Mouse (Mus musculus): ENCODE data around the gene Ciita. TPM values are rescaled to one million over a fixed set of nuclear protein-coding genes. Genes with fewer than 3 reads are reported as not detected.
A peak's percentile ranks its signal among the peaks of the same experiment; 100 is the strongest.

The Ciita gene
- polyA plus RNA-seq, 1 experiment from 2014 or later: 0.59 TPM

DNA sequence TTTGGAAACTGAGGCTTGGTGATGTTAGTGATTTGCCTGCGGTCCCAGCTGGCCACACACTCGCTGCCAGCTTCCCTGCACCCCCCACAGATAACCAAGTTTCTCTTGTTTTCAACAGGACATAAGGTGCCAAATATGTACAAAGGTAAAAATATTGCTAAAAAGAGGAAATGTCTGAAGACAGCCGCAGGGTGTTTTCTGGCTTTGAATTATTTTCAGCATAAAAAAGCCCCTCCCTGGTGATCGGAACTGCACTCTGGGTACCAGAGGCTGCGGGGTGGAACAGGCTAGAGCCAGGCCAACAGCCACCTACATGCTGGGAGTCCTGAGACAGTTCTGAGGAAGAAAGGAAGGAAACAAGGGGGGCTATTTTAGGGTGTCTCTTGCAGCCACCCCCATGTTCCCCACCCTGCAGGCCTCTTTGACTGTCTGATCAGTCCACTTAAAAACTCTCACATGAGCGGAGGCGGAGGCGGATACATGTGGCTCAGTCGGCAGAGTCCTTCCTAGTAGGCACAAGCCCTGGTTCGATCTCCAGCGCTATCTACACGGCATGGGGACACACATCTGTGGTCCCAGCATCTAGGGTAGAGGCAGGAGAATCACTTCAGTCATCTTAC is 36.2 kb downstream of the Ciita start:
- Histone ChIP-seq H3K9ac (ENCODE audit: low read length) (no peak overlapping the region), H3K4me1 (ENCODE audit: control insufficient read depth in 2 of 2, insufficient read depth in 2 of 2, low read length in 2 of 2) (no peaks in the 10 kb centered on the region), H3K27ac (replicated peaks in 1 of 2; ENCODE audit: control insufficient read depth in 1 of 2, insufficient read depth in 1 of 2, low read depth in 2 of 2, low read length in 2 of 2) (no peak overlapping the region), H3K9me3 (ENCODE audit: control insufficient read depth, low read length) (no peaks in the 10 kb centered on the region), H3K4me3 (ENCODE audit: control insufficient read depth in 1 of 2, insufficient read depth in 1 of 2, low read depth in 1 of 2, low read length in 2 of 2) (no peak overlapping the region), H3K4me2 (ENCODE audit: low read length) (no peak overlapping the region), H3K27me3 (ENCODE audit: control insufficient read depth, insufficient read depth, low read length) (no peaks in the 10 kb centered on the region), H3K36me3 (ENCODE audit: control insufficient read depth, insufficient read depth, low read length) (no peaks in the 10 kb centered on the region)
- ATAC-seq (ENCODE audit: insufficient number of reproducible peaks, insufficient read depth, low FRiP score, low read depth): no peak
- WGBS: 84% methylated on average over 12 of the region's 12 CpGs

DNA sequence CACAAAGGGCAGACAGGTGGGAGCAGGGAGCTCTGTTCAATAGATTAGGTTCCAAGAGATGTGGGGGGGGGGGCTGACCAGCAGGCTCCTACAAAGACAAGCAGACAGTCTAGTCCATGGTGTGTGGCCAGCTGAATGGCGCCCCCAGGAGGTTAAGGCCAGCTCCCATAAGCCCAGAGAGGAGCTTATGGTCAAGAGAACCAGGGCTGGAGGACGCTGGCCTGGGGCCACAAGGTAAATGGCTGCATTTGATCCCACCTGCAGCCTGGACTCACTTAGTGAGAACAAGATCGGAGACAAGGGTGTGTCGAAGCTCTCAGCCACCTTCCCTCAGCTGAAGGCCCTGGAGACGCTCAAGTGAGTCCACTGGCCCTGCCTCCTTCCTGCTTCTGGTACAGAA is 38.2 kb downstream of the Ciita start:
- peaks cover 3% of the 10 kb centered on the region in 2 experiments; a peak in 3 of 4 replicates for H3K4me1 ChIP-seq (ENCODE audit: control insufficient read depth in 2 of 2, insufficient read depth in 2 of 2, low read length in 2 of 2)
- H3K4me3 ChIP-seq (ENCODE audit: control insufficient read depth in 1 of 2, insufficient read depth in 1 of 2, low read depth in 1 of 2, low read length in 2 of 2): no peak overlapping the region
- H3K36me3 ChIP-seq (ENCODE audit: control insufficient read depth, insufficient read depth, low read length): no peaks in the 10 kb centered on the region
- no peak overlapping the region for H3K27ac ChIP-seq (replicated peaks in 1 of 2; ENCODE audit: control insufficient read depth in 1 of 2, insufficient read depth in 1 of 2, low read depth in 2 of 2, low read length in 2 of 2)
- no peaks in the 10 kb centered on the region for H3K27me3 ChIP-seq (ENCODE audit: control insufficient read depth, insufficient read depth, low read length)
- H3K4me2 ChIP-seq (ENCODE audit: low read length): no peak overlapping the region
- no peak for ATAC-seq (ENCODE audit: insufficient number of reproducible peaks, insufficient read depth, low FRiP score, low read depth)
- H3K9me3 ChIP-seq (ENCODE audit: control insufficient read depth, low read length): no peaks in the 10 kb centered on the region
- 61% methylated on average over 5 of the region's 5 CpGs for WGBS
- H3K9ac ChIP-seq (ENCODE audit: low read length): no peak overlapping the region

DNA sequence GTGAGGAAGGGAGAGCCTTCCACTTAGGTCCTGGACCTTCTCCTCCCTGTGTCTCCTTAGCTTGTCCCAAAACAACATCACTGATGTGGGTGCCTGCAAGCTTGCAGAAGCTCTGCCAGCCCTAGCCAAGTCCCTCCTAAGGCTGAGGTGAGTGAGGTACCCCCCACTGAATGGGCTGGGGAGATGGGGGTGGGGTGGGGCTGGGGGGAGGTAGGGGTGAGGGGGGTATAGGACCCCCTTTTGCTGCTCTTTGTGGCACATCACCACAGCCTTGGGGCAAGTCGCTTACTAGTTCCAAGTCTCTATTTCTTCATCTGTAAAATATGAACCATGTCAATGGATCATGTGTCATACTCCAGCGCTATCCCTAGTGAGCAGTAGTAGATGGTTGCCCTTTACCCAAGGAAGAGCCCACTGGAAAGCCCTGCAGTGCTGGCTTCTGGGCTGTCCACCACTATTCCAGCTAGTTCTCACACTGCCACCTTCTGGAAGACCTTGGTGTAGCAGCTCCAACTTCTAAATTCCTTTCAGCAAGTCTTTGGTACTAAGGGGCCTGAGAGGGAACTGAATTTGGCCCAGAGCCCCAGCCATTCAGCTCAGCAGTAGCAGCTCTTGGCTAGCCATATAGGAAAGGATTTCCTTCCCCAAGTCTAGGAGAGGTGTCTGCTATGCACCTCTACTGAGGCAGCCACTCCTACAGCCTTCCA is 41.2 kb downstream of the Ciita start:
- Histone ChIP-seq H3K4me2 (ENCODE audit: low read length) (no peak overlapping the region), H3K4me1 (ENCODE audit: control insufficient read depth in 2 of 2, insufficient read depth in 2 of 2, low read length in 2 of 2) (peaks cover 3% of the 10 kb centered on the region in 2 experiments; a peak in 3 of 4 replicates), H3K36me3 (ENCODE audit: control insufficient read depth, insufficient read depth, low read length) (no peaks in the 10 kb centered on the region), H3K4me3 (ENCODE audit: control insufficient read depth in 1 of 2, insufficient read depth in 1 of 2, low read depth in 1 of 2, low read length in 2 of 2) (no peak overlapping the region), H3K27me3 (ENCODE audit: control insufficient read depth, insufficient read depth, low read length) (no peaks in the 10 kb centered on the region), H3K27ac (replicated peaks in 1 of 2; ENCODE audit: control insufficient read depth in 1 of 2, insufficient read depth in 1 of 2, low read depth in 2 of 2, low read length in 2 of 2) (no peak overlapping the region), H3K9me3 (ENCODE audit: control insufficient read depth, low read length) (no peaks in the 10 kb centered on the region), H3K9ac (ENCODE audit: low read length) (no peak overlapping the region)
- WGBS: 41% methylated on average over 2 of the region's 2 CpGs
- ATAC-seq (ENCODE audit: insufficient number of reproducible peaks, insufficient read depth, low FRiP score, low read depth): peak; percentile 69

DNA sequence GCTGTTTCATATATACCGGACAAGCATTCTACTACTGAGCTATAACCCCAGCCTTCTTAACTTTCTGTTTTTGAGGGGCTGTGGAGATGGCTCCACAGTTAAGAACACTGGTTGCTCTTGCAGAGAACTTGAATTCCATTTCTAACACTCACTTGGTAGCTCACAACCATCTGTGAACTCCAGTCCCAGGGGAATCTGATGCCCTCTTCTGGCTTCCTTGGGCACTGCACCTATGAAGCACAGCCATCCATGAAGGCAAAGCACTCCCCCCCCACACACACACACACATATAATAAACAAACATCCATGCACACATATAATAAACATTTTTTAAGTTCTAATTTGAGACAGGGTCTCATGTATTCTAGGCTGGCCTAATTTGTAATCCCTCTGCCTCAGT is 43.0 kb downstream of the Ciita start:
- no peak for ATAC-seq (ENCODE audit: insufficient number of reproducible peaks, insufficient read depth, low FRiP score, low read depth)
- H3K4me1 ChIP-seq (ENCODE audit: control insufficient read depth in 2 of 2, insufficient read depth in 2 of 2, low read length in 2 of 2): peaks cover 3% of the 10 kb centered on the region in 2 experiments; a peak in 3 of 4 replicates
- H3K9ac ChIP-seq (ENCODE audit: low read length): no peak overlapping the region
- no peaks in the 10 kb centered on the region for H3K27me3 ChIP-seq (ENCODE audit: control insufficient read depth, insufficient read depth, low read length)
- 82% methylated on average over 1 of the region's 1 CpGs for WGBS
- H3K27ac ChIP-seq (replicated peaks in 1 of 2; ENCODE audit: control insufficient read depth in 1 of 2, insufficient read depth in 1 of 2, low read depth in 2 of 2, low read length in 2 of 2): no peak overlapping the region
- H3K36me3 ChIP-seq (ENCODE audit: control insufficient read depth, insufficient read depth, low read length): no peaks in the 10 kb centered on the region
- no peak overlapping the region for H3K4me3 ChIP-seq (ENCODE audit: control insufficient read depth in 1 of 2, insufficient read depth in 1 of 2, low read depth in 1 of 2, low read length in 2 of 2)
- H3K9me3 ChIP-seq (ENCODE audit: control insufficient read depth, low read length): no peaks in the 10 kb centered on the region
- no peak overlapping the region for H3K4me2 ChIP-seq (ENCODE audit: low read length)

DNA sequence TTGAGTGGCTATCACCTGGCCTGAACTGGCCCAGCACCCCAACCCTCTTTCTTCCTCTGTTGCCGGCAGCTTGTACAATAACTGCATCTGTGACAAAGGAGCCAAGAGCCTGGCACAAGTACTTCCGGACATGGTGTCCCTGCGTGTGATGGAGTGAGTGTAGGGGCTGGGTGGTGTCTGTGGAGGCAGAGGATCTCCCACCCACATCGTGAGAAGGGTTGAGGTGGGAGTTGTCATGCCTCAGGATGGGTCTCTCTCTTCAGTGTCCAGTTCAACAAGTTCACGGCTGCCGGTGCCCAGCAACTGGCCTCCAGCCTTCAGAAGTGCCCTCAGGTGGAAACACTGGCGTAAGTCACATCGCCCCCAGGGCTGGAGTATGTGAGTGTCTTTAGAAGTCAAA is 43.8 kb downstream of the Ciita start:
- no peaks in the 10 kb centered on the region for H3K9me3 ChIP-seq (ENCODE audit: control insufficient read depth, low read length)
- H3K27me3 ChIP-seq (ENCODE audit: control insufficient read depth, insufficient read depth, low read length): no peaks in the 10 kb centered on the region
- H3K27ac ChIP-seq (replicated peaks in 1 of 2; ENCODE audit: control insufficient read depth in 1 of 2, insufficient read depth in 1 of 2, low read depth in 2 of 2, low read length in 2 of 2): no peak overlapping the region
- H3K36me3 ChIP-seq (ENCODE audit: control insufficient read depth, insufficient read depth, low read length): no peaks in the 10 kb centered on the region
- WGBS: 81% methylated on average over 8 of the region's 8 CpGs
- H3K4me1 ChIP-seq (ENCODE audit: control insufficient read depth in 2 of 2, insufficient read depth in 2 of 2, low read length in 2 of 2): peaks cover 3% of the 10 kb centered on the region in 2 experiments; a peak in 3 of 4 replicates
- H3K9ac ChIP-seq (ENCODE audit: low read length): no peak overlapping the region
- no peak overlapping the region for H3K4me2 ChIP-seq (ENCODE audit: low read length)
- no peak for ATAC-seq (ENCODE audit: insufficient number of reproducible peaks, insufficient read depth, low FRiP score, low read depth)
- no peak overlapping the region for H3K4me3 ChIP-seq (ENCODE audit: control insufficient read depth in 1 of 2, insufficient read depth in 1 of 2, low read depth in 1 of 2, low read length in 2 of 2)

DNA sequence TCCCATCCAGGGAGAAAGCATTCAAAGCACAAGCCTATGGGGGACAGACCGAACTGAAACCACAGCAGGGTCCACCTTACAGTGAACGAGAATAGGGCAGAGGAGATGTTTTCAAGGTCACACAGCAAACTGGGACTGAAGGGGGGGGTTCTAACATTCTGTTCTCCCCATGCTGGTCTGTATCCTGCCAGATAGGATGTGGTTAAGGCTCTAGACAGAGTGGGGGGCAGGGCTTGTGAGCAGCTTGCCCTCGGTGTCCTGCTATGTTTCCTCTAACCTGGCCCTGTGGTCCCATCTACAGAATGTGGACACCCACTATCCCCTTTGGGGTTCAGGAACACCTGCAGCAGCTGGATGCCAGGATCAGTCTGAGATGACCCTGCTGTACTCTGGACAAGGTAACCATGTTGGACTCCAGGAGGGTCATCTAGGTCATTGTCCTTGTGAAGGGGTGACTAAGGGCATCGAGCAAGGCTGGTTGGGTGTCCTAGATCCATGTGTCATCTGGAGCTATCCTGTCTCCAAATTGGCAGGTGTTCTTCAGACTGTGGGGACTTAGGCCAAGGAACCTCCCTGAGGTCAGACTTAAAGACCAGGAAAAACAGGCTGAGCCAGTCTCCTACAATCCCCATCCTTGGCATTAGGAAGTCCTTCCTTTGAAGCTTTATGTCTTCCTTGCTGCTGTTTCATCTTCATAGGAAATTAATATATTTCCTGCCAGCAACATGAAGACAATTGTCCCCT is 45.2 kb downstream of the Ciita start:
- Histone ChIP-seq H3K27ac (replicated peaks in 1 of 2; ENCODE audit: control insufficient read depth in 1 of 2, insufficient read depth in 1 of 2, low read depth in 2 of 2, low read length in 2 of 2) (no peak overlapping the region), H3K4me3 (ENCODE audit: control insufficient read depth in 1 of 2, insufficient read depth in 1 of 2, low read depth in 1 of 2, low read length in 2 of 2) (no peak overlapping the region), H3K27me3 (ENCODE audit: control insufficient read depth, insufficient read depth, low read length) (no peaks in the 10 kb centered on the region), H3K9ac (ENCODE audit: low read length) (no peak overlapping the region), H3K9me3 (ENCODE audit: control insufficient read depth, low read length) (no peaks in the 10 kb centered on the region), H3K36me3 (ENCODE audit: control insufficient read depth, insufficient read depth, low read length) (peaks cover 5% of the 10 kb centered on the region; the same call in 1 of the 2 replicates), H3K4me2 (ENCODE audit: low read length) (no peak overlapping the region), H3K4me1 (ENCODE audit: control insufficient read depth in 2 of 2, insufficient read depth in 2 of 2, low read length in 2 of 2) (peaks cover 3 to 6% of the 10 kb centered on the region in 2 experiments)
- WGBS: 66% methylated on average over 4 of the region's 4 CpGs
- no peak for ATAC-seq (ENCODE audit: insufficient number of reproducible peaks, insufficient read depth, low FRiP score, low read depth)

DNA sequence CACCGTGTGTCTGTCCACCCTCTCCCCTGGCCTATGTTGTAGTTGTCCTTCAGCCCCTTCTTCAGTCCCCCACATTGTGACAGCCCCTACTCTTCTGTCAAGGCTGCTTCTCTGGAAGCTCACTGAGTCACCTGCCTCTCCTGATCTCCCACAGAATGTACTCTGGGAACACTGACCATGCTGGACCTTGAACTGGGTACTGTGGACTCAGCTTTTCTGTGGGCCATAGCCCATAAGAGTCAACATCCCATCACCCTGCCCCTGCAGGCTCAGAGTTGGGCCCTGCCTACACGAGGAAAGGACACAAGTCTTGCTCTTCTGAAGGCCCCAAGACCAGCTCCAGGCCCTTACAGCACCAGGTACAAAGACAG is 45.7 kb downstream of the Ciita start:
- Histone ChIP-seq H3K27ac (replicated peaks in 1 of 2; ENCODE audit: control insufficient read depth in 1 of 2, insufficient read depth in 1 of 2, low read depth in 2 of 2, low read length in 2 of 2) (no peak overlapping the region), H3K36me3 (ENCODE audit: control insufficient read depth, insufficient read depth, low read length) (peaks cover 10% of the 10 kb centered on the region; the same call in 1 of the 2 replicates), H3K9ac (ENCODE audit: low read length) (no peak overlapping the region), H3K27me3 (ENCODE audit: control insufficient read depth, insufficient read depth, low read length) (no peaks in the 10 kb centered on the region), H3K4me3 (ENCODE audit: control insufficient read depth in 1 of 2, insufficient read depth in 1 of 2, low read depth in 1 of 2, low read length in 2 of 2) (no peak overlapping the region), H3K4me1 (ENCODE audit: control insufficient read depth in 2 of 2, insufficient read depth in 2 of 2, low read length in 2 of 2) (peaks cover 8 to 12% of the 10 kb centered on the region in 2 experiments), H3K9me3 (ENCODE audit: control insufficient read depth, low read length) (no peaks in the 10 kb centered on the region), H3K4me2 (ENCODE audit: low read length) (no peak overlapping the region)
- ATAC-seq (ENCODE audit: insufficient number of reproducible peaks, insufficient read depth, low FRiP score, low read depth): no peak
- 67% methylated on average over 2 of the region's 2 CpGs for WGBS
